Mouse (Mus musculus) B cell, adult 2 months (primary cell): ENCODE data around the gene Mn1.

Experiments used
- DNase-seq, 2 experiments: peaks; one replicate each; pipeline ENCODE4 v3.0.0; 2022

Gene Mn1

DNA sequence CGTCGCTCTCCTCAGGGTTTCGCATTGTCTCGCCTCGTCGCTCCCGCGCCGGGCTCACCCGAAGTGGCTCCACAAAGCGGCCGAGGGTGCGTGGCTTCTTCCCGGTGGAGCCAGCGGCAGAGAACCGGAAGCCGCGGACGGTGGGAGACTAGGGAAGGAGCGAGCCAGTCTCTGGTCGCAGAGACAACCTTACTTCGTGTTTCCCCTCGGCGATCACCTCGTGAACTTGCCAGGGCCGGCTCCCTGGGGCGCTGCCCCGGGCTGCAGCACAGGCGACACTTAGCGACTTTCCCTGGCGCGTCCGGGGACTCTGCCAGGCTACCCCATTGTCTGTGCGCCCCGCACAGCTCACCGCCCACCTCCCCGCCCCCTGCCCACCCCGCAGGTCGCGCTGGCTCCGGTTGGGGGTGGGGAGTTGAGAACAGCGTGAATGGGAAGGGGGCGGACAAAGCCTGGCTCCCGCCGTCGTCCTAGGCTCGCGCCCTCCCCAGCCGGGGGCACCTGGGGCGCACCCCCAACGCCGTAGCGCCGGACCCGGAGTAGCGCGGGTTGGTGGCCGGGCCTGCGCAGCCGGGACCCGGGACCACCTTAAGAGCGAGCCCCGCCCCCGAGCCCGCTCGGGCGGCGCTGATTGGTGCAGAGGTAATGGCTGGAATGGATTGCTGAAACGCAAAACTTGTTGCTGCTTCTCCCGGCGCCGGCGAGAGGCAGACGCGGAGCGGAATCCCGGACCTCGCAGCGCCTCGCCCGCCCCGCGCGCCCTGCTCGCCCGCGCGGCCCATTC lies at the start of gene Mn1:
Gene Mn1, plus strand, starts transcription at position 772 of the 784 bp plus-strand sequence.
- DNase-seq, result peak in 1 of 2 experiments; percentile 6

DNA sequence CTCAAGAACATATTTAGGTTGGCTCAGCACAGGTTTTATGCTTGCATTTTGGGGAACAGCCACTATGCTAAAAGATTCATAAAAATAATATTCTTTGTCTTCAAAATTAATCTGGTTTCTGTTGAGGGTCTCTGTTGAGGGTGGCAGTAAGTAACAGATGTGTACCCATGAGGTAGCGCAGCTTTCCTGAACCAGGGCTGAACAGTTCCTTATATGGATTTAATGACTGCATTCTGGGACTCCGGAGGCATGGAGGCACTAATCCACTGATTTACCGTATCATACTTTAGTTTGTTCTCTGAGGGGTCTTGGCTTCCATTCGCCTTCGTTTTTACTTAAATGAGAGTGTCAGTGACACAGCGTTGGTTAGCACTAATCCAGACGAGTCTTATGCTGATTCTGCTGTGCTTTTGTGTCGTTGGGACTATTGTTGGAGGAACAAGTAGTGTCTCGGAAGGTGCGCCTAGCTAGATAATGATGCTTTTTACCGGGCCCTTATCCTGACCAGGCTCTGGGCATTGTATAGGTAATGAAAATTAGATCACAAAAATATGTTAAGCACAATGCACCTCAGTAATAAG lies 49.1 kb upstream of the Mn1 start:
- no peak for DNase-seq

DNA sequence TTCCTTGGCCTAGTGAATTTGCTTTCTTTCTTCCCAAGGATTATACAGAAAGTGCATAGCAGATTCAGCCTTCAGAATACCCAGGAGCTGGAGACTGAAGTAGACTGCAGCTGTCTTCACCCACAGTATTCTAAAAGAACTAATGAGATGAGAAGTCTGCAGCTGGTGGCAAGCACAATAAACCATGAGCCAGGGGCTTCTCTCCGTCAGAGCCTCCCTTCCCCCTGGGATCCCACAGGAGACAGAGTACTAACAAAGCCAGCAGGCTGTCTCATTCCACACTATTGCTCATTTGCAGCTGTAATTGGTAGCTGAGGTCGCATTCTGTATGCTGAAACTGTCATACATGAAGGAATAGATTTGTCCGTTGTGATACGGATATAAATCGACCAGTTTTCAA lies 48.6 kb upstream of the Mn1 start:
- no peak for DNase-seq

DNA sequence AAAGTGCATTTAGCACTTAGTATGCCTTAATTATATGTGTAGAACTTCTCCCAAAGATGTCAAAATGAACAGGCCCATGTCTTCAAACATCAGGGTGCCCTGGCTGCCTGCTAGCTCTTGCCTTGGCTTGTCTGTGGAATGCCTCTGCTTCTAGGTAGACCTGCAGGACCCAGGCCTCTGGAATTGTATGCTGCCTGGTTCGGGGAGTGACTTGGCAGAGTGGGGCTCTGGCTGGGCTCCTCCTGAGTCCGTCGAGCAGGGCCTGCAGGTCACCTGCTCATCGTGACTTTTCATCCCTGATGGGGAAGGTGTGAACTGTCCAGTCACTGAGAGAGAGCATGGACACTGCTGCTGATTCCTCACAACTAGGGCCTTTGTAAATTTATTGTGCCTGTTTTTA lies 41.5 kb upstream of the Mn1 start:
- no peak for DNase-seq

DNA sequence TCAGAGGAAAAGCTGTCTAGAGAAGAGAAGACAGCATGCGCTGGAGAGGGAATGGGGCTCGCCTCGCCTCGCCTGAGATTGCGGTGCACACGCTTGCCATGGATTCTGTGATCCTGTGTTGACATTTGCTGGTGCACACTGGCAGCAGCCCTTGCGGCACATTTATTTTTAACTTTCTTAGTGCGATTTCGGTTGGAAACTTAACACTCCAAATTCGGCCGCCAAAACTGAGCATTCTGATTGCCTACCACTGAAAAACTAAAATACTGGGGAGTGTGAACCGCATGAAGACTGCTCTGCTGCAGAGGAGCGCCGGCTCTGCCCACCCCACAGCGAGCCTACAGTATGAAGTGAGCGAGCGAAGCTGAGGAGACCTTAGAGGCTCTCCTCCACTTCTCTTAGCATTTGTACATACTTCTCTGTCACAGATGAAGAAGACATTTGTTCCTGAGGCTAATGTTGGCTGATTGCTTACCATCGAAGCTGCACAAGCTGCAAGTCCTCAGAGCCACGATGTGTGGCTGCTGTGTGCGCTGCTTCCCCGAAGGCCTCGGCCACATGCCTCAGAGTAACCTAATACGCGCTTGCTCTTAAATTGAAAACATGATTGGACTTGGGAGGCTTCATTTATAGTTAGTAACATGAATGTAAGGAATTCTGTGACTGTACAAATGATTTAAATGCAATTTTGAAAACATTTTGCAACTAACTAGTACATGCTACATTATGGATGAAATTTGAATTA lies 40.7 kb upstream of the Mn1 start:
- no peak for DNase-seq

DNA sequence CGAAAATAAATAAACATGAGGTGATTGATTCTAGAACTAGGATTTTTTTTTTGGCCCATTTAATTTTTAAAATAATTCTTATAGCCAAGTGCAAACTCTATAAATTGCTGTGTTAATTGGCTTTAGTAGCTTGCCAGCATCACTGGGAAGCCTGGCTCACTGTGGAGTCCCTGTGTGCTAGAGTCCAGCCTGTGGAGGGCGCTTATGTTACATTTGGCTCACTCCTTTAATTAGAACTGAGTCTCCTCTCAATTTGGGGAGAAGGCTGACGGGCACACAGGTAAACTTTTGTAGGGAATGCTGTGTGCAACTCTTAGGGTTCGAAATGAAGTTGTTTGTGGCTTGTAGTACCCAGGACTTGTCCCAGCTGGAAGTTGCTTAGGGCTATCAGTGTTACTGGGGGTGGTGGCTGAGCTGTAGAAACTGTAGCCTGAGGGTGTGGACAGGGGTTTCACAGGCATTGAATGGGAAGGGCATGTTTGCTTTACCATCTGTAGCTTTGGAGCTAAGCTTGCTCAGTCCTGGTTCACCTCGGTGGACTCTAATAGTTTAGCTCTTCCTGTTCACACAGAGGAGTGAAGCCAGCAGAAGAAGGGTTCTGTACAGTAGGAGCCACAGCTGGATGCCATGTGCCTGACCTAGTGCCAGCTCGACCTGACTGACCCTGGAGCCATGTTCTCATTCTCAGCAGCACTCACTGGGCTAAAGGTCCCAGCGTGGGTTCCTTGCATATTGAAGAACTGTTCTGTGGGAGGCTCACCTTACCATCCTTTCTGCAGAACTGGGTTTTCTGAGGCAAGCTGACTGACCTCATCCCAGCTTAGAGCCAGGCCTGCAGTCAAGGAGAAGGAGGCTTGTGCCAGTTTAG lies 38.8 kb upstream of the Mn1 start:
- DNase-seq, result no peak

DNA sequence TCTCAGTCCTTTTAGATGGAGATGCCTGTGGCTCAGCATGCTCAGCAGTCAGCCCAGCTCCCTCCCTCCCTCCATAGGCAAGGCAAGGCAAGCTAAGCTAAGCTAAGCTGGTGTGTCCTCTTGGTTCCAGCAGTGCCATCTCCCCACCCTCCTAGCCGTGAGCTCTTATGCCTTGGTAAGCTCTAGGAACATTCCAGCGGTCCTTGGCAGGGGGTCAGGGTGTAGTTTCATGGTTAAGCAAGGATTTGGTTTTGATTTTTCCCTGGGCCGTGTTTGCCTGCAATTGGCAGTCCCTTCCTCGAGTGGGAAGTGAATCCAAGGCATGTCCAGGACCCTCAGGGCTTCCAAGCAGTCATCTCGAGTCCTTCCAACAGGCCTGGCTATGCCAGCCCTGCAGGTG lies 33.8 kb upstream of the Mn1 start:
- no peak for DNase-seq

DNA sequence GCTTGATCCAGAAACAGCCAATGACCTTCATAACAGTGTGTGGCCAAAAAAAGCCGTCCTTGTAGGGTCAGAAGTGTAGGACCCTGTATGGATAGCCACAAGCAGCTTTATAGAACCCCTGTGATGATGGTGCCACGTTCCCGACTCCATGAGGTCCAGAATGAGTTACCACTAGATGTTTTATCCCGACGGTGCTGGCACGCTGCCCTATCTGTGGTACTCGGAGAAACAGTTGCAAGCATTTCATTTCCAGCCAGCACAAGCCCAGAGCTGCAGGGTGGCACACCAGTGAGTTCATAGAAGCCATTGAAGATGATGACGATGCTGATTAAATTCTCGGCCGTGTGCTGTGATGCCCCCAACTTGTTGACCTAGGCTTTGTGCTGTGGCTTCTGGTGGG lies 26.3 kb upstream of the Mn1 start:
- no peak for DNase-seq

DNA sequence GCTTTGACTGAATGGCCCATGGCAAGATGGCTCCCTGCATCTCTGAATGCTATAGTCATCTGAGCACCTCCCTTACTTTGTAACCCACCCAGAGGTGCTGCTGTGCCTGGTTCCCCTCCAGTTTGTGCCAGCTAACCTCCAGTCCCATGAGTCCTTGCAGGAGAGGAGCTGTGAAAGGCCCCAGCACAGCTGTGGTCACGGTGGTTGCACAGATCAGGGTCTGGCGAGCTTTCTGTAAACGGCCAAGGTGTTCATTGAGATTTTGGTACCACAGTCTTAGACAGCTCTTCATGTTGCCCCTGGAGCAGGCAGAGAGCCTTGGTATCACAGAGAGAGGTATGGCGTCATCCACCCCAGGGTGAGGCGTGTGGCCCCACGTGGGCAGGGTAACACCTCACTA lies 25.7 kb upstream of the Mn1 start:
- DNase-seq, result no peak

DNA sequence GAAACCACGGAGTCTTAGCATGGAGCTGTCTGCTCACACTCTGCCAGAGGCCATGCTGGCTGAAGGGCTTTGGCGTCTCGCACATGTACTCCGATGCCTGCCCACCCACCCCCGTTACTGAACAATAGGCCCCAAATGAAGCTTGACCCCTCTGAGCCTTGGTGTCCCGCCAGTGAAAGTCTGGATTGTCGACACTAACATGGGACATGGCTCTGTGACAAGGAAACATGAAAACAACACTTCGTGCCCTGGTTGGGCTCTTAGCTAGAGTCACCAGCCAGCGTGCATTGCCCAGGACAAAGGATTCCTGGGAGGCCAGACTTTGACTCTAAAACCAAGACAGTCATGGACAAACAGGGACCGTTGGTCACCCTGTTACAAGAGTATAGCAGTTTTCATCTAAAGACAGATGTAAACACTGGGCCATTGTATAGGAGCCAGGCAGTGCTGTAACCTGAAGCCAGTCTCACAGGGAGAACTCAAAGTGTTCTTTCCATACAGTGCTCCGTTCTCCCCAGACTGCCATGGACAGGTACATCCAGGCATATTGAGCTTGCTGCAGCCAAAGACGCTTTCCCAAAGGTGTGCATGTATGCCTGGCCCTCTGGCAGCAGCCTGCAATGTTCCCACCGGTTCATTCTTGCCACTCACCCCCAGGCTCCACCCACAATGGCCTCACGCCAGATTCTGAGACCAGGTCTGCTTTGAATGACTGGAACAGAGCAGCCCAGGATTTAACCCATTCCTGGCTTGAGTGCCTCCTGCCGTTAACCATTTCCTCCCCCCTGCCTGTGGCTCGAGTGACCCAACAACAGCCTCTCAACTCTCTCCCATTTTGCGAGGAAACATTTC lies 23.6 kb upstream of the Mn1 start:
- no peak for DNase-seq

DNA sequence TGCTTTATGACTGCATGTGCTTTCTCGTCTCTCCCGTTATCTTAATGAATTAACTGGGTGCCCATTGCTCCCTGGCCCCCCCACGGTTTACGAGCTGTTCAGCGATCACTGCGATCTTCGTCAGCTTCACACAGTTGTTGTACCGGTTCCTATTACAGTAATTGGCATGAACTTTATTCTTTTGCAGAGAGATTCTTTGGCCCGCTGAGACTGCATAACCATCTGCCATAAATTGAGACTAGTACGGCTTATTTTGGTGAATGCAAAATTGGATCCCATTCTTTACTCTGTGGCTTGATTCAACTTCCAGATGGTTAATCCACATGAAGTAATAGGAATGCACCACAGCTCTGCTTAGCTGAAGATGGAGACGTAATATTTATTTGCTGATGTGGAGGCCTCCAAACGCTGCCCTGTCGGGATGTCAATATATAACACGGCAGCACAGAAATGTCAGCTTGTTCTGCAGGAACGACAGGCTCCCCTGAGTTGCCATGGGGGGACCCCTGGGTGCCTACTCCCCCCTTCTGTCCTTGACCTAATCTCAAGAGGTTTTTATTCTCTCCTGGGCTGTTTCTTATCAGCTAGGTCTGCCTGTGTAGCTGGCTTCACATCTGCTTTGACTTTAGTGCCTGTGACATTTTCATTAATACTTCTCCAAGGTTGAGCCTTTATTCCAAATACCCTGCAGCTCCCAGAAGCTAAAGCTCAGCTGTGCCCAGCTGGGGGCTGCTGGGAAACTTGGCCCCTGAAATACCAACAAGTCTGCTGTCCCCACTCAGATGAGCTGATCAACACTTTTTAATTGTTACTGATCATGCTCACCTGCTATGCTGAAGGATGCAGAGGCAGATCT lies 22.7 kb upstream of the Mn1 start:
- DNase-seq, result no peak

DNA sequence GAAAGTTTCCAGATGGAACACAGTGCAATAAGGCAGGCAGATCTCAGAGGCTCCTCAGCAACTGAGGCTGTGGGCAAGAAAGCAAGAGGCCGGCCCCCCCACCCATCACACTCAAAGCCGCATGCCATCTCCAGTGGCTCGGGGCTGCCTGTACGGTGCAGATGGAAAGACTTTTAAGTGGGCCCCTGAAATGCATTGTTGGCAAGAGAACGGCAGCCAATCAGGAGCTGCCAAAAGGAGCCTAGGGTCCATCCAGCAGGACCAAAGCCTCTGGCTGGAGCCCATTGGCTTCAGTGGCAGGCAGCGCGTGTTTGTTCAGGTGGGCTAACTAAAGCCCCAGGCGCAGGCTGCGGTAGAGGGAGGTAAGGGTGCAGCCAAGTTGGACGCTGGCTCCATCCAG lies 21.4 kb upstream of the Mn1 start:
- DNase-seq, result no peak

DNA sequence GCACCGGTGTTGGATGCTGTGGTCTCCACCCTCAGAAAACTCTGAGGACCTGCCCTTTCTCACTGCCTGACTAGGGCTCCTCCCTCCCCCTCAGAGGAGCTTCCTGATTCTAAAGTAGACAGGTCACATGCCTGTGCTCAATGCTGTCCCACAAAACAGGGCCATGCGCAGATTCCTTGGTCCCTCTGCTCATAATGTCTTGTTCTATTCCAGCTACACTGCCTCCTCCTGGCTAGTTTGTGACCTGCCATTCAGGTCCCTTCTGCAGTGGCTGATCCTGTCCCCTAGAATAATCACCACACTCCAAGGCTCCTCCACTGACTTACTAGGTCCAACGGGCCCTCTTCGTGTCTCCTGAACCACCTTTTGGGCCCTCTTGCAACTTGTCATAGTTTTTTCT lies 21.0 kb upstream of the Mn1 start:
- no peak for DNase-seq

DNA sequence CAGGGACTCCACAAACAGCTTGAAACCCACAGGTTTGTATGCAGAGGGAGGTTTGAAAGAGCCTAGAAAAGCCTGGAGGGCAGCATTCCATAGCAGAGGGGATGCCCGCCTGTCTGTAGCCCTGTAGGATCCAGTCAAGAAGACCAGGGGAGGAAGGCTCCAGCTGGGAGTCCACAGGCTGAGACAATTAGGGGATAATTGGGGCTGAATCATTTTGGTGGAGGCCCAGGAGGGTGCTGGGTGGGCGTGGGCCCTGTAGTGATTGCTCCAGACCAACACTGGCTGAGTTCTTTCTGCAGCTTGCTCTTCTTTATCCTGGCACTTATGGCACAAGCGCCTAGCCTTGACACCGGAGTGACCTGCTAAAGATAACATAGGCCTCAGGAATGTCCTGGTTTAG lies 18.7 kb upstream of the Mn1 start:
- DNase-seq, result no peak

DNA sequence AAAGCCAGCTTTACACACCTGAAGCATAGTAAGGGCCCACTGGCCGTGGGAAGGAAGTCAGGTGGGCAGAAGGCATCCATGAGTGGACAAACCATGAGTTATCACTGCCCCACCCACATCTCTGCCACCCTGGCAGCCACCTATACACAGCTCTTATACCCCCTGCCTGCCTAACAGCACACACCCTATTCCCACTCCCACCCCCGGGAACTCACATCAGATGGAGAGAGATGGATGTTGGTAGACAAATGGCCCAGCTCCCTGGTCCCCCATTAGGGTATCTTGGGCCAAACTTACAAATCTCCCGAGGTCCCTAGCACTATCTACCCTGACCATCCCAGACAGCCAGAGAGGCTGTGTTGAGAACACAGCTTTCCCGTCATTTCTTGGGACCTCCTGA lies 17.9 kb upstream of the Mn1 start:
- DNase-seq, result no peak

DNA sequence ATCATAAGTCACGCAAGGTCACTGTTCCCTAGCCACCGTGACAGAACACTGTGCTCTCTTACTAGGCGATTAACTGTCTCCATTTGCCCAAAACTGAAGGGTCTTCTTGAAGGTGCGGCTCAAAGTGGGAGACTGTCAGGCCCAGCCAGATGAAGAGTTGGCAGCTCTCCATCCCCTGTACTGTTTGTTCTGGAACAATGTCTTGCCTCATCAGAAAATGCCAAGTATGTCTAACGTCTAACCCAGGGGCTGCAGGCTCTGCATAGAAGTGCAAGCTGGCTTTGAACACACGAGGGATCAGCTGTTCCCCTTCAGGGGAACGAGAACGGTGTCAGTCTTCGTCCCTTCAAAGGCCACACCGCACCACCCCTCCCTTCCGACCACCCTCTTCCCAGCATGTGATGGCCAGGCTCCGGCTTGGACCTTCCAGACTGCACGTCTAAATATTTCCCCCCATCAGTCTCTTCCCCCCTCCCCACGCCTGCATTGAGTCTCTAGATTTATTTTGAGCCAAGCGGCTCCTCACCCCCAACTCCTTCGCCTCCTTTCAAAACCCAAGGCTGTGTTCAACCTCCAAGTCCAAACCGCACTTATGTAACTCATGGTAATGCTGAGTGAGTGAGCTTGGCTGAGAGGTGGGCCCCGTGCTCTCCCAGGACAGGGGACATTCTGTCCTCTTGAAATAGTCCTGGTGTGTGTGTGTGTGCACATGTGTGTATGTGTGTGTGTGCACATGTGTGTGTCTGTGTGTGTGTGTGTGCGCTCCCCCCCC lies 15.1 kb upstream of the Mn1 start:
- DNase-seq, result no peak

DNA sequence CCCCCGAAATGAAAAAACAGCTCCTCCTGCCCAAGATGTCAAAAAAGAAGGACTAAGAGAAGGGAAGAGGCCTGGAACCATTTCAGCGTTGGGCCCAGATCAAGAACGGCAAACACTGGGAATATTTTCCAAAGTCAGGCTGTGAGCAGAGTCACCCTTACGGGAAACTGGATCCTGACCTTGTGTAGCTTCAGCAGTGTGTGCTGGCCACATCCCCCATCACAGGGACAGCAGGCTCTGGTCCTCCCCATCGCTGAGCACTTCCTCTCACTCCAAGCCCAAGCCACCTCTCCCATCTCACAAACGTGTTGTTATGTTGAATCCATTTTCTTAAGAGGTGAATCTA lies 14.5 kb upstream of the Mn1 start:
- no peak for DNase-seq

DNA sequence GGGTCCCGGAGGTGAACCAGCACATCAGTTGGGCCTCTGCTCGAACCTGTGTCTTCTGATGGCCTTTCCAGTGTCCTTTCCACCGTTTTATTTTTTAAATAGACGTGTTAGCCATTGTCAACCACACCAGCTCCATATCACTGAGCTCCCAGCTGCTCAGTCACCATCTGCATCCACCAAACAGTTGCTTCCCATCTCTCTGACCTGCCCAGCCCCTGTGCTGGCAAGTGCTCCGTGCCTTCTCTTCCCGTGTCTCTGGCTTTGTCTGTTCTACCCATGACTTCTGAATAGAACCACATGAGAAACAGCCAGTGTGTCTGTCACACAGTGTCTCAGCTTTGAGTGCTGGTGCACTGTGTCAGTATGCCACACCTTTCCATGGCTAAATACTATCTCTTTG lies 12.4 kb upstream of the Mn1 start:
- no peak for DNase-seq

DNA sequence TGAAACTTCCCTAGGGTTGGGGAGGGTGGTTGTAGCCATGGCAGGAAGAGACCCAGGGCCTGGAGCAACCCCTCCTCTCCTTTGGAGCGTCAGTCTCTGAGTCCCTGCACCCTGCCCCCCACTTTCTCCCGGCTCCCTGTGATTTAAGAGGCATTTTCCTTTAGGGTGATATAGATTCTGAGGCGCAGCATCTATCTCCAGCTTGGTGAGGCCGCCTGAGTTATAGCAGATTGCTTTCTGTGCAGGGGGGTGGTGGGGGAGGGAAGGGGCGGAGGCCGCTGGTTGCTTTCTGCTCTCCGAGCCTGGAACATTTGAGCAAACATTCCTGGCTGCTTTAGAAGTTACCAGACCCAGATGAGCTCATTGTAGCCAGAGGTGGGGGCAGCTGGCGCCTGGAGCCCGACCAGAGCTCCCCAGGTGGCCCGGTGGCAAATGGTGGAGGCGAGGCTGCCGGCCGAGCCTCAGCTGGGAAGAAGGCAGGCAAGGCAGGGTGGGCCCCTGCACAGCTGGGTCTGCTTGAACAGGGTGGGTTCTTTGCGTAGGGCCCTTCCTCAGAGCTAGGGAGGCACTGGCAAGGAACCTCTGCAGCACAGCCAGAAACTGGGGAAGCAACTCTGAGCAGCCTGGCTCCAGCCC lies 8.6 kb upstream of the Mn1 start:
- DNase-seq, result no peak

DNA sequence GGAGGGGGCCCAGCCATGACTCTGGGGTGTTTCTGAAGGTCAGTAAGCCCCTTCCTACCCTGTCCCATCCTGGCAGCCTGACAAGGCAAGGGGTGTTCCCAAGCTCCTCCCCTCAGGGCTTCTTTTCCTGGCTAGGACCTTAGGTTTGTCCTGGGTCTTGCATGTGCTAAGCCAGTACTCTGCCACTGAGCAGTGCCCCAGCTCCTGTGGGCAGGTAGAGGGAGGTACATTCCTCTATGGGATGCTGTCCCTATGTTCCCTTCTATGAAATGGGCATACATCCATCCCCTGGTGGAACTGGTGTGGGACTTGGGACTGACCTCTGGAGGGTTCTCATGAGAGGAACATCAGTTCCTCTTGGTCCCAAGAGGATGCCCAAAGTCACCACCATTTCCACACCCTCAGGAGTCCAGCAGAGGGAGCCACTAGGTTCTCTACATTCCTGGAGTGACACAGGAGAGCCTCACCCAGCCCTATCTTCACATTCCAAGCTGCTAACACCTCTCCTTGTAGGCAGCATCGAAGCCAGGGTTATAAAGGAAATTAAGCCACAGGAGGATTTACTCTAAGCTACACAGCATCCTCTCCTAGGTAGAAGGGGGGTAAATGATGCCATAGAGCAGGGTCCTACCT lies 7.6 kb upstream of the Mn1 start:
- no peak for DNase-seq
